11 mouse cellular contexts compared by ENCODE assay signal in the genomic region with DNA sequence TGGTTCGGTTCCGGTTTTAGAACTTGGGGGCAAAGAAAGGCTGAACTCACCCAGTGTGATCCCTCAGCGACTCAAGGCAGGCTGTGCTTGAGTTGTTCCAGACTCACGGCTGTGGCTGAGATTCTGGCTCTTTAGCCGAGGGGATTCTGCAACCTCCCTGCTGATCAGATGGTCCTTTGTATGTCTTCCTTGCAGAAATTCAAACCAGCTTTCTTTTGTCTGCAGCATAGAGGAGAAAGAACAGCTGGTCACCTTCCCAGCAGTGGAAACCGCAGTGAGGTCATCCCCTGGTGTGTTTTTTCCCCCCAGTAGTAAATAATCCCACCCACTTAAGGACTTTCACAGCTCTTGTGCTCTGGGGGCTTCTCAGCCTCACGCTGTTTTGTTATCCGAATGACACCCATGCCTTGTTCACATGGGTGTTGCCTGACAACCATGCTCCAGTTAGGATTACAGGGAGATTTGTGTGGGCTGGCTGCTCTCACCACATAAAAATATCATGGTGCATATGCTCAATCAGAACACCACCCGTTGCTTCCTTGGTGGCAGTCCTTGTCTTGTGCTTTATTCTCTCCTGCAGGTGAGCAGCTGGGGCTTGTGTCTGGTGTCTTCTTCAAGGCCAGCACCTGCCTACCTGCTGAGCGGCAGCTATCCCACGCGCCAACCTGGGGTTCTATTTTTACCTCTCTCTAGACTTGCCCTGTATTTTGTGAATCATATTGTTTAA. TPM values are rescaled to one million over a fixed set of nuclear protein-coding genes. Genes with fewer than 3 reads are reported as not detected.
A peak's percentile ranks its signal among the peaks of the same experiment; 100 is the strongest.
DNase-seq lines count a peak whose midpoint lies in the region; ATAC-seq lines count a peak whose summit lies in the region.
"Had no signal": no experiment of that assay in that cellular context is flagged by ENCODE, and none has a peak within 500 bp of the region (broad histone marks: within the 10 kb centered on the region; RNA-seq: fewer than 3 reads in every experiment).

No protein-coding gene starts in this region.

- no peaks in the 10 kb centered on the region for H3K27me3 ChIP-seq in heart, embryonic 10.5 days (ENCODE audit: insufficient read depth, poor library complexity, severe bottlenecking)
- no peaks in the 10 kb centered on the region for H3K27me3 ChIP-seq in heart, embryonic 11.5 days (ENCODE audit: control insufficient read depth, insufficient read depth, low read length)
- H3K27me3 ChIP-seq in midbrain, embryonic 13.5 days = no peaks in the 10 kb centered on the region
- H3K27me3 ChIP-seq in midbrain, embryonic 15.5 days (replicated peaks) = no peaks in the 10 kb centered on the region
- H3K27me3 ChIP-seq in stomach, embryonic 15.5 days (replicated peaks) = no peaks in the 10 kb centered on the region
- H3K27me3 ChIP-seq: Patski had no signal

- H3K27ac ChIP-seq in heart, embryonic 10.5 days = 0 out of 2 replicates have a peak overlapping the region, but pooled peaks have one; percentile 6
- H3K27ac ChIP-seq in heart, embryonic 11.5 days (ENCODE audit: low read depth, low read length) = no peak overlapping the region
- peak overlapping the region; percentile 44; the same call in 1 of the 2 replicates for H3K27ac ChIP-seq in midbrain, embryonic 13.5 days
- H3K27ac ChIP-seq in midbrain, embryonic 15.5 days = no peak overlapping the region
- H3K27ac ChIP-seq in stomach, embryonic 15.5 days = peak overlapping the region; percentile 68

- no peak overlapping the region for H3K4me2 ChIP-seq in heart, embryonic 11.5 days
- no peak overlapping the region for H3K4me2 ChIP-seq in midbrain, embryonic 13.5 days (replicated peaks)
- no peak overlapping the region for H3K4me2 ChIP-seq in midbrain, embryonic 15.5 days
- no peak overlapping the region for H3K4me2 ChIP-seq in stomach, embryonic 15.5 days

- H3K4me1 ChIP-seq in heart, embryonic 10.5 days = peaks cover 12% of the 10 kb centered on the region; the same call in 1 of the 2 replicates
- peaks cover 3% of the 10 kb centered on the region for H3K4me1 ChIP-seq in heart, embryonic 11.5 days (ENCODE audit: control insufficient read depth, insufficient read depth, low read length)
- peaks cover 13% of the 10 kb centered on the region for H3K4me1 ChIP-seq in midbrain, embryonic 13.5 days (replicated peaks)
- 0 out of 2 replicates have a peak, but pooled peaks cover 3% of the 10 kb centered on the region for H3K4me1 ChIP-seq in midbrain, embryonic 15.5 days
- H3K4me1 ChIP-seq in stomach, embryonic 15.5 days = peaks cover 8% of the 10 kb centered on the region; the same call in 1 of the 2 replicates

- no peak for DNase-seq in heart, embryonic 10.5 days (ENCODE audit: low spot score)
- peak; percentile 55 to 59 for DNase-seq in left cerebral cortex, adult 9 months (ENCODE audit: low spot score in 2 of 2)
- DNase-seq in thymus, adult 18-20 months = no peak
- DNase-seq in cerebellum, postnatal 14 days = no peak
- DNase-seq: B cell, adult 2 months; heart, postnatal 36 days had no signal

- ATAC-seq in heart, embryonic 11.5 days (replicated peaks; ENCODE audit: insufficient number of reproducible peaks, low FRiP score, low TSS enrichment) = no peak
- no peak for ATAC-seq in midbrain, embryonic 13.5 days
- ATAC-seq in midbrain, embryonic 15.5 days (replicated peaks) = no peak
- ATAC-seq in stomach, embryonic 15.5 days (ENCODE audit: insufficient read depth, low FRiP score, low read depth) = no peak
- ATAC-seq: Patski had no signal

- no peak overlapping the region for H3K9ac ChIP-seq in heart, embryonic 11.5 days (ENCODE audit: low read depth, low read length)
- no peak overlapping the region for H3K9ac ChIP-seq in midbrain, embryonic 13.5 days (replicated peaks)
- H3K9ac ChIP-seq in midbrain, embryonic 15.5 days = no peak overlapping the region
- H3K9ac ChIP-seq in stomach, embryonic 15.5 days = no peak overlapping the region

- 75% methylated on average over 12 of the region's 12 CpGs for WGBS in heart, embryonic 10.5 days
- 68% methylated on average over 12 of the region's 12 CpGs for WGBS in heart, embryonic 11.5 days (ENCODE audit: insufficient replicate concordance)
- WGBS in midbrain, embryonic 13.5 days = 55% methylated on average over 12 of the region's 12 CpGs
- 54% methylated on average over 12 of the region's 12 CpGs for WGBS in midbrain, embryonic 15.5 days
- WGBS in stomach, embryonic 15.5 days = 57% methylated on average over 12 of the region's 12 CpGs

- H3K9me3 ChIP-seq in heart, embryonic 10.5 days = no peaks in the 10 kb centered on the region
- H3K9me3 ChIP-seq in heart, embryonic 11.5 days (replicated peaks; ENCODE audit: control insufficient read depth, low read length) = no peaks in the 10 kb centered on the region
- H3K9me3 ChIP-seq in midbrain, embryonic 13.5 days = no peaks in the 10 kb centered on the region
- H3K9me3 ChIP-seq in midbrain, embryonic 15.5 days = no peaks in the 10 kb centered on the region
- H3K9me3 ChIP-seq in stomach, embryonic 15.5 days = no peaks in the 10 kb centered on the region

- H3K36me3 ChIP-seq in heart, embryonic 10.5 days = peaks cover 22% of the 10 kb centered on the region; the same call in 1 of the 2 replicates
- no peaks in the 10 kb centered on the region for H3K36me3 ChIP-seq in heart, embryonic 11.5 days (ENCODE audit: control insufficient read depth, insufficient read depth, low read length)
- no peaks in the 10 kb centered on the region for H3K36me3 ChIP-seq in midbrain, embryonic 13.5 days
- no peaks in the 10 kb centered on the region for H3K36me3 ChIP-seq in midbrain, embryonic 15.5 days (replicated peaks)
- H3K36me3 ChIP-seq in stomach, embryonic 15.5 days = no peaks in the 10 kb centered on the region

- no peak overlapping the region for H3K4me3 ChIP-seq in heart, embryonic 10.5 days
- H3K4me3 ChIP-seq in heart, embryonic 11.5 days (ENCODE audit: low read depth, low read length) = no peak overlapping the region
- no peak overlapping the region for H3K4me3 ChIP-seq in midbrain, embryonic 13.5 days (replicated peaks)
- H3K4me3 ChIP-seq in midbrain, embryonic 15.5 days = no peak overlapping the region
- no peak overlapping the region for H3K4me3 ChIP-seq in stomach, embryonic 15.5 days (replicated peaks)

RNA-seq across cellular contexts. Expression of gene Arhgef3, which starts 8.8 kb away (rescaled TPM):
- polyA plus RNA-seq in heart, embryonic 10.5 days (2016; fragmentation: Nextera tagmentation; extraction: Ambion mirVana) = 8.6 and 13.0 TPM in 2 replicates
- 10.1 and 12.5 TPM in 2 replicates for polyA plus RNA-seq in heart, embryonic 11.5 days (2014; fragmentation: Nextera tagmentation; extraction: Ambion mirVana)
- polyA plus RNA-seq in midbrain, embryonic 13.5 days (2015; fragmentation: Nextera tagmentation; extraction: Ambion mirVana) = 1.7 and 2.4 TPM in 2 replicates
- 6.3 and 6.8 TPM in 2 replicates for polyA plus RNA-seq in midbrain, embryonic 15.5 days (2015; fragmentation: Nextera tagmentation; extraction: Ambion mirVana)
- polyA plus RNA-seq in stomach, embryonic 15.5 days (2015; fragmentation: Nextera tagmentation; extraction: Ambion mirVana) = 15.2 and 16.1 TPM in 2 replicates

Comparison
In these comparisons a context has a peak if more than half of its experiments do, and no peak if none do; other contexts are left out.
1. H3K27ac ChIP-seq: peak in heart, embryonic 10.5 days (single experiment), midbrain, embryonic 13.5 days (single experiment) and stomach, embryonic 15.5 days (single experiment); none in heart, embryonic 11.5 days (single experiment) and midbrain, embryonic 15.5 days (single experiment).
2. DNase-seq: peak in left cerebral cortex, adult 9 months (2 of 2); none in heart, embryonic 10.5 days (single experiment), thymus, adult 18-20 months (0 of 2) and cerebellum, postnatal 14 days (0 of 2).